Mouse (Mus musculus) liver, embryonic 14.5 days (tissue): Measurements from ENCODE around the gene Ppp2r3c.

ENCODE experiments used
- CTCF ChIP-seq: IDR thresholded peaks from 2 replicates; pipeline ENCODE4 v1.5.1; 2016; ENCODE audit warnings: antibody characterized with exemption, low read depth, control low read depth
- EP300 ChIP-seq: IDR thresholded peaks from 2 replicates; pipeline ENCODE4 v1.6.1; 2016; ENCODE audit warnings: antibody characterized with exemption, low read depth

DNA sequence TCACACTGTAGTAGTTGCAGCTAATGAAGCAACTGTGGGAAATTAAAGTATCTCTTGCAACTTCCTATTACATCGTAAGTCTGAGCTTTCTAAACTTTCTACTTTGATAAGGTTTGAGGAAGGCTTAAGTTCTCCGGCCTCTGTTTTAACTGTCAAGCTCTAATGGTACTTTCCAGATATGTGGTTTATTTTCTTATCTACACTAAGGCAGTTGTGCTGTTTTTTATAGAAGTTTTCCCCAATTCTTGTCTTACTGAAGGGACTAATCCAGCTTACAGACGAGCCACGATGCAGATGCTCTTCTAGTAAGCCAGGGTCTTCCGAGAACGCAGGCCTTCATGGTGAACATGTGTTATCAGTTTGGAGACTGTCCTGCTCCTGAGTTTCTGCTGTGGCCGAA, 26.6 kb upstream of the Ppp2r3c start:
- no peak for TF ChIP-seq CTCF
- TF ChIP-seq EP300, result peak; percentile 74
